Mouse (Mus musculus) spleen, adult 12 weeks (tissue): ENCODE measurements around the gene Atf1.

Source experiments
- DNase-seq: peaks from one replicate; pipeline ENCODE4 v3.0.0; 2022; ENCODE audit warnings: low spot score

The Atf1 gene

GRCm38 (mm10) chr15:100304019-100304991 is 76.7 kb downstream of the Atf1 start, which contains the start of gene Mettl7a1:
Mettl7a1 (plus strand) TSS chr15:100304140.
- DNase-seq, result peak; percentile 64

- no peak for DNase-seq
Observed at GRCm38 (mm10) chr15:100306201-100306600, 78.6 kb downstream of the Atf1 start.

GRCm38 (mm10) chr15:100307438-100308096 is 79.9 kb downstream of the Atf1 start:
- DNase-seq, result peak; percentile 47
